Mouse (Mus musculus): Measurements from ENCODE around the gene Spaca6. TPM values are rescaled to one million over a fixed set of nuclear protein-coding genes. Genes with fewer than 3 reads are reported as not detected.

Gene Spaca6
- polyA plus RNA-seq (2017; shearing (Covaris generic)): 3.5 TPM

DNA sequence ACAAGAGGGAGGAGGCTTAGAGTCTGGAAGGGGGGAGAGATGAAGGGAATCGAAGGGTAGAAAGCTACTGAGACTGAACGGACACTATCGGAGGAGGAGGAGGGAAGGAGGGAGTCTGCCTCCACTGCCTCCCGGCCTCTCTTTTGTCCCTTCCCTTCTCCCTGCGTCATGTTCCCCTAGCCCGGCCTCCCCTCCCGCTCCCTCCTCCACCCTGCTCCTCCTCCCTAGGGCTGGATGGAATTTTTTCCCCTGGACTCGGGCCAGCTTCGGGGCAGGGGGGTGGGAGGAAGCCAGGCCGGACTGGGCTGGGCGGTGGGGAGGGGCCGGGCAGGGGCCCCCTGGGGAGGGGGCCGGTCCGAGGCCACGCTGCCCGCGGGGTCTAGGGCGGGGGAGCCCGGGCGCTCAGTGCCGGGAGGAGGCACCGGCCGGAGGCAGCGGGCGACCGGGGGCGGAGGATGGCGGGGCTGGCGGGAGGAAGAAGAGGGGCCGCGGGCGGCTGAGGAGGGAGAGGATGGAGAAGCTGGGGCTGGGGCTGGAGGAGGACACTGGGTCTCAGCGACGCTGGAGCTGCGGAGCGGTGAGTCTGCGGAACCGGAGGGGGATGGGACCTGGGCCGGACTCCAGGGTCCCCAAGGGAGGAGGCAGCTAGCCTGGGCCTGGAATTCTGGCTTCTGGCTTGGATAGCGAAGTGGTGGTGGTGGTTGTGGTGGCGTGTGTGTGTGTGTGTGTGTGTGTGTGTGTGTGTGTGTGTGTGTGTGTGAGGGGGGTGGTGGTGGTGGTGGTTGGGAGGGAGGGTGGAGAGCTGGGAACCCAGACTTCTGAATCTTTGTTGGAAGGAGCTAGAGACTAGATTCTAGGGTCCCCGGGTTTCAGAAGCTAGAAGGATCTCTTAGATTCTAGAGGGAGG is at the start of gene Spaca6:
Gene Spaca6, plus strand, starts transcription at position 408 of the 907 bp plus-strand sequence.

GRCm38 (mm10) chr17:17855064-17855838 is 28.3 kb downstream of the Spaca6 start, which contains the start of gene Has1:
Has1 (minus strand) TSS chr17:17855205.

GRCm38 (mm10) chr17:17883840-17884239 is 56.9 kb downstream of the Spaca6 start, which contains the start of gene Fpr1:
Fpr1 (minus strand) TSS chr17:17883940.

GRCm38 (mm10) chr17:17887774-17888248 is 60.9 kb downstream of the Spaca6 start, which contains the start of the genes Fpr2 and Fpr3:
Fpr2 (plus strand) TSS chr17:17887824.
Fpr3 (plus strand) TSS chr17:17887852.

Other genes with a start within 250 kb of the Spaca6 start
- 63.3 TPM for gene Lnpep, start 202.1 kb upstream of the Spaca6 start, polyA plus RNA-seq (2017; shearing (Covaris generic))
- not detected for gene Vmn2r90, start 123.4 kb upstream of the Spaca6 start, polyA plus RNA-seq (2017; shearing (Covaris generic))
- gene Has1, start 28.0 kb downstream of the Spaca6 start, polyA plus RNA-seq (2017; shearing (Covaris generic)): not detected
- gene Fpr1, start 56.8 kb downstream of the Spaca6 start, polyA plus RNA-seq (2017; shearing (Covaris generic)): not detected
- not detected for gene Fpr2, start 60.7 kb downstream of the Spaca6 start, polyA plus RNA-seq (2017; shearing (Covaris generic))
- gene Fpr3, start 60.7 kb downstream of the Spaca6 start, polyA plus RNA-seq (2017; shearing (Covaris generic)): not detected
- not detected for gene Fpr-rs4, start 194.6 kb downstream of the Spaca6 start, polyA plus RNA-seq (2017; shearing (Covaris generic))
- gene Vmn2r124, start 222.3 kb downstream of the Spaca6 start, polyA plus RNA-seq (2017; shearing (Covaris generic)): not detected